Mouse (Mus musculus): ENCODE data around the gene Efcab2.

DNA sequence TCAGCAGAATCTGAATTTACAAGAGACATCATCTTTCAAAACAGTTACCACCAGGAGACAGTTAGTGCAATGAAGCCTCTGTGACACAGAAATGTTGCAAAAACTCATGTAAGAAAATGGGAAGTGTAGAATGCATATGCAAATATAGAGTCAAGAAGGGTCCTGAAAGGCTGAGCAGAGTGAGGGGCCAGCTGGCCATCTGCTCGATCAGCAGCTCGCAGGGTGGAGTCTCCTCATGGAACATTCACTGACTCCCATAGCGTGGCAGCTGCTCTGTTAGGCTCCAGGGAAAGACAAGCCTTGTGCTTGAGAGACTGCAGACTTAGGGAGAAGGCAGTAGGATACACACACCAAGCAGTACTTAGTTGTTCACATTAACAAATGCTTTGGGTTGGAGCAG, 83.2 kb downstream of the Efcab2 start:
- TF ChIP-seq POLR2A (IDR thresholded peaks at IDR 0.05; ENCODE audit: low read depth, low read length) (no peak), CTCF (IDR thresholded peaks at IDR 0.05; ENCODE audit: borderline replicate concordance, insufficient read depth, low read length) (no peak)
